Mouse (Mus musculus) ES-E14 (cell line): ENCODE results near the gene Hoxa1. TPM values are rescaled to one million over a fixed set of nuclear protein-coding genes. Genes with fewer than 3 reads are reported as not detected.
A peak's percentile ranks its signal among the peaks of the same experiment; 100 is the strongest.

Experiments
- DNase-seq: peaks from one replicate; pipeline ENCODE4 v3.0.0-alpha.2; 2013; ENCODE audit warnings: low read depth, low spot score
- H3K27ac ChIP-seq: 2 replicates; pipeline ENCODE4 v1.5.1; 2012; ENCODE audit warnings: low read depth, mild to moderate bottlenecking, low read length, moderate library complexity, mixed read lengths; ENCODE audit not compliant: poor library complexity, insufficient read depth, severe bottlenecking
- H3K36me3 ChIP-seq: 2 replicates; pipeline ENCODE4 v1.6.1; 2012; ENCODE audit warnings: mild to moderate bottlenecking, low read length, moderate library complexity, mixed read lengths; ENCODE audit not compliant: control insufficient read depth, poor library complexity, insufficient read depth, severe bottlenecking
- H3K4me1 ChIP-seq, 2 experiments: fragments of 150-350 bp in 1 of 2; sonication (generic) in 1 of 2; 2 replicates each; pipeline ENCODE4 v1.6.1; 2012; ENCODE audit warnings: low read length in 2 of 2, mild to moderate bottlenecking in 1 of 2, mixed read lengths in 1 of 2; ENCODE audit not compliant: control insufficient read depth in 2 of 2, insufficient read depth in 2 of 2, poor library complexity in 1 of 2
- H3K4me3 ChIP-seq, 2 experiments: fragments of 150-350 bp in 1 of 2; sonication (generic) in 1 of 2; 2 replicates each; pipeline ENCODE4 v1.5.1; 2012; ENCODE audit warnings: low read length in 2 of 2, low read depth in 1 of 2, mild to moderate bottlenecking in 1 of 2, mixed read lengths in 1 of 2; ENCODE audit not compliant: insufficient read depth in 1 of 2, poor library complexity in 1 of 2, severe bottlenecking in 1 of 2
- H3K9ac ChIP-seq: 2 replicates; pipeline ENCODE4 v1.6.1; 2012; ENCODE audit warnings: low read depth, mild to moderate bottlenecking, low read length, mixed read lengths; ENCODE audit not compliant: poor library complexity, insufficient read depth, severe bottlenecking
- H3K9me3 ChIP-seq: fragments of 150-350 bp; sonication (generic); 2 replicates; pipeline ENCODE4 v1.6.1; 2012; ENCODE audit warnings: low read depth, mild to moderate bottlenecking, low read length; ENCODE audit not compliant: control insufficient read depth, insufficient read depth
- CHD2 ChIP-seq: IDR thresholded peaks from 2 replicates; pipeline ENCODE4 v1.6.1; 2014; ENCODE audit warnings: mild to moderate bottlenecking, low read depth, low read length, inconsistent platforms
- HCFC1 ChIP-seq: IDR thresholded peaks from 2 replicates; pipeline ENCODE4 v1.6.1; 2012; ENCODE audit warnings: low read length, inconsistent platforms, borderline replicate concordance; ENCODE audit not compliant: insufficient read depth
- MAFK ChIP-seq: IDR thresholded peaks from 2 replicates; pipeline ENCODE4 v1.6.1; 2014; ENCODE audit warnings: mild to moderate bottlenecking, low read depth, low read length, inconsistent platforms; ENCODE audit not compliant: insufficient read depth
- ZC3H11A ChIP-seq: IDR thresholded peaks from 2 replicates; pipeline ENCODE4 v1.6.1; 2012; ENCODE audit warnings: low read depth, mild to moderate bottlenecking, inconsistent platforms, low read length, borderline replicate concordance
- ZNF384 ChIP-seq: IDR thresholded peaks from 2 replicates; pipeline ENCODE4 v1.6.1; 2012; ENCODE audit warnings: low read depth, low read length, inconsistent platforms
- in situ Hi-C, 2 experiments: fragments of 600-800 bp; cut with MboI; formaldehyde crosslinking; loops; one replicate each; pipeline ENCODE4 v1.15.1; 2025; ENCODE audit warnings: low sequenced_read_pairs in 2 of 2, inconsistent platforms in 1 of 2; ENCODE audit not compliant: unreplicated experiment in 2 of 2
- total RNA-seq: library from RNA; depleted of rRNA; stranded (reverse); fragments of 300-350 nt; gene quantifications from 2 replicates; pipeline ENCODE4 v1.2.3, GENCODE M21; 2012

The Hoxa1 gene
- total RNA-seq, 1 experiment: 3.5 TPM

GRCm38 (mm10) chr6:52161336-52162092 lies 3.4 kb upstream of the Hoxa1 start:
- in situ Hi-C loops: loop anchor here (10.0 kb wide), 3 partner anchors 63 to 987 kb away; partner anchors contain the start of genes Hoxa7 (in 2 of the 2) and Evx1 (in 1 of the 2)
- Histone ChIP-seq H3K4me1 (peaks cover 4 to 24% of the 10 kb centered on the region in 2 experiments; a peak in 1 of 4 replicates), H3K9ac (no peak overlapping the region), H3K9me3 (no peaks in the 10 kb centered on the region), H3K36me3 (no peaks in the 10 kb centered on the region), H3K27ac (no peak overlapping the region), H3K4me3 (no peak overlapping the region)
- TF ChIP-seq HCFC1 (no peak), MAFK (no peak), CHD2 (no peak), ZNF384 (no peak), ZC3H11A (no peak)
- no peak for DNase-seq

- no peak for DNase-seq
- H3K4me3 ChIP-seq: no peak overlapping the region
- no peak overlapping the region for H3K27ac ChIP-seq
- H3K4me1 ChIP-seq: peaks cover 4 to 24% of the 10 kb centered on the region in 2 experiments; a peak in 1 of 4 replicates
- no peaks in the 10 kb centered on the region for H3K9me3 ChIP-seq
- H3K36me3 ChIP-seq: no peaks in the 10 kb centered on the region
- TF ChIP-seq MAFK (no peak), CHD2 (no peak), HCFC1 (no peak), ZNF384 (no peak), ZC3H11A (no peak)
- in situ Hi-C loops: loop anchor here (10.0 kb wide), 3 partner anchors 64 to 986 kb away; partner anchors contain the start of genes Hoxa7 (in 2 of the 2) and Evx1 (in 1 of the 2)
- no peak overlapping the region for H3K9ac ChIP-seq
Observed at GRCm38 (mm10) chr6:52160511-52161335, 2.6 kb upstream of the Hoxa1 start.

DNA sequence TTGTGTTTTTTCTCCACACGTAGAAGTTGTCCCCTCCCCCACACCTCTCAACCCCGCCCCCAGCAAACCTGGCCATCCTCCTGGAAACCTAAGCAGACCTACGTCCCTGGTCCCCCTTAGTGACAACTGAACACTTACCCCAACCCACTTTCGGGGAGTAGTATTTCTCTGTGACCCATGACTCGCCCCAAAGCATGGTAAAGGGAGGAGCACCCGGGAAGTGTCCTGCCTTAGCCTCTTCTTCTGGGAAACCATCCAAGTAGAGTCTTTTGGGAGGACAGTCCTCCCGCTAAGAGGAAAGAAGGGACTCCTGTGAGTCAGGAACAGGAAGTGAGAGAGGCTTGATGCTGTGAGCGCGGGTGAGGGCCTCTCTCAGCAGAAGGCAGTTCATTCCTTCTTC lies 1.9 kb upstream of the Hoxa1 start:
- DNase-seq: no peak

DNA sequence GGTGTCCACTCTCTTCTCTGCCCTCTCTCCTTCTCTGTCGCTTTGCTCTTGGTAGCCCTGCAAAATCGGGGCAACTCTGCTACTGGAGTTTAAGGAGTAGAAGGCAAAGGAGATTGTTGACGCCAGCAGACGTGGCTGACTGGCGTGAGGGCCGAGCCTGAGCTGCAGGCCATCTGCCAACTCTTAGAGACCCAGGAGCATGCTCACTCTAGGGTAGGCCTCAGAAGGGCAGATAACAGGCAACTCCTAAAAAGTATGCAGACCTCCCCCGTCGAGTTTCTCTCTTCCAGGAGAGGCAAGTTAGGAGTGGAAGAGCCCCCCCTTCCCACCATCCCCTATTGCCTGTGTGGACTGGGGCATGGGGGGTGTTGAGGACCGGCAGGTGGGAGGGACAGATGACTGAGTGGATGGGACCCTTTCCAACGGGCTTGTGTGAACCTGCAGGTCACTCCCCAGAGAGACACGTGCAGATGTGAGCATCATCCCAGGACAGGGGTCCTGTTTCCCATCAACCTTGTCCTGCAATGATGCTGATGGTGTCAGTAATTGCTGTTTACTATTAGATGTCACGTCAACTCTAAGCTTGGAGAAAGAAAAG lies 1.1 kb upstream of the Hoxa1 start:
- no peak overlapping the region for H3K27ac ChIP-seq
- peak overlapping the region; percentile 78 to 90 for H3K4me3 ChIP-seq
- no peak for DNase-seq
- in situ Hi-C loops: no loop called here
- TF ChIP-seq MAFK: no peak
- no peak for TF ChIP-seq HCFC1
- no peak for TF ChIP-seq ZC3H11A
- TF ChIP-seq ZNF384: no peak
- no peak for TF ChIP-seq CHD2
- peaks cover 4 to 22% of the 10 kb centered on the region in 2 experiments; a peak in 1 of 4 replicates for H3K4me1 ChIP-seq
- peak overlapping the region; percentile 23; the same call in 1 of the 2 replicates for H3K9ac ChIP-seq
- no peaks in the 10 kb centered on the region for H3K36me3 ChIP-seq
- no peaks in the 10 kb centered on the region for H3K9me3 ChIP-seq

More for the DNA sequence above, 1.9 kb upstream of the Hoxa1 start:
- Histone ChIP-seq H3K27ac (no peak overlapping the region), H3K9ac (no peak overlapping the region), H3K9me3 (no peaks in the 10 kb centered on the region), H3K4me3 (no peak overlapping the region), H3K4me1 (peaks cover 4 to 23% of the 10 kb centered on the region in 2 experiments; a peak in 1 of 4 replicates), H3K36me3 (no peaks in the 10 kb centered on the region)
- in situ Hi-C loops: loop anchor here (10.0 kb wide), 3 partner anchors 65 to 985 kb away; partner anchors contain the start of genes Hoxa7 (in 2 of the 2) and Evx1 (in 1 of the 2)
- no peak for TF ChIP-seq HCFC1
- no peak for TF ChIP-seq CHD2
- TF ChIP-seq ZC3H11A: no peak
- no peak for TF ChIP-seq MAFK
- TF ChIP-seq ZNF384: no peak
